Mouse (Mus musculus): ENCODE measurements around the gene Ubox5.
"Not testable (repeated sequence)": the region's sequence is repeated elsewhere in the genome, so short reads cannot be mapped to it uniquely, and the experiment has no call there.

GRCm38 (mm10) chr2:130649028-130649427 lies 19.2 kb upstream of the Ubox5 start:
- TF ChIP-seq CTCF (IDR thresholded peaks at IDR 0.05; ENCODE audit: borderline replicate concordance, insufficient read depth, low read length); POLR2A (IDR thresholded peaks at IDR 0.05; ENCODE audit: low read depth, low read length): not testable (repeated sequence)
